ENCODE assay signal across 7 mouse cellular contexts in genomic region chr4:136206033-136206893, GRCm38 (mm10). TPM values are rescaled to one million over a fixed set of nuclear protein-coding genes. Genes with fewer than 3 reads are reported as not detected.
DNase-seq lines count a peak whose midpoint lies in the region; ATAC-seq and TF ChIP-seq lines count a peak whose summit lies in the region.

Gene Asap3 (plus strand): TSS chr4:136206365.

- TF ChIP-seq POLR2A in kidney, adult 2 months (IDR thresholded peaks at IDR 0.05; ENCODE audit: low read depth, low read length): peak; percentile 80

- DNase-seq in adrenal gland, postnatal 25 days: peak; percentile 99
- peak; percentile 97 to 98 for DNase-seq in heart, adult 18-20 months
- DNase-seq in kidney, adult 2 months: peak; percentile 98
- peak; percentile 83 to 96 for DNase-seq in spleen, postnatal 10 days (ENCODE audit: low spot score in 2 of 2)

- H3K36me3 ChIP-seq in embryonic facial prominence, embryonic 12.5 days: no peaks in the 10 kb centered on the region
- no peaks in the 10 kb centered on the region for H3K36me3 ChIP-seq in kidney, adult 2 months (ENCODE audit: control insufficient read depth, insufficient read depth, low read length)
- H3K36me3 ChIP-seq in limb, embryonic 13.5 days: peaks cover 7% of the 10 kb centered on the region
- no peaks in the 10 kb centered on the region for H3K36me3 ChIP-seq in midbrain, embryonic 16.5 days (ENCODE audit: control insufficient read depth, insufficient read depth, low read length)

- H3K4me1 ChIP-seq in embryonic facial prominence, embryonic 12.5 days: peaks cover 34% of the 10 kb centered on the region
- no peaks in the 10 kb centered on the region; the same call in 1 of the 2 replicates for H3K4me1 ChIP-seq in kidney, adult 2 months (ENCODE audit: control insufficient read depth, insufficient read depth, low read length)
- H3K4me1 ChIP-seq in limb, embryonic 13.5 days: peaks cover 31% of the 10 kb centered on the region
- H3K4me1 ChIP-seq in midbrain, embryonic 16.5 days (ENCODE audit: control insufficient read depth, insufficient read depth, low read length): peaks cover 10% of the 10 kb centered on the region

- peak within 1 kb of the TSS; percentile 66 for H3K4me3 ChIP-seq in embryonic facial prominence, embryonic 12.5 days
- peak within 1 kb of the TSS; percentile 74 for H3K4me3 ChIP-seq in kidney, adult 2 months (ENCODE audit: insufficient read depth, low read depth, low read length)
- H3K4me3 ChIP-seq in limb, embryonic 13.5 days: peak within 1 kb of the TSS; percentile 75
- H3K4me3 ChIP-seq in midbrain, embryonic 16.5 days (ENCODE audit: low read depth, low read length): peak within 1 kb of the TSS; percentile 63

- under 1% methylated on average over 54 of the region's 54 CpGs for WGBS in embryonic facial prominence, embryonic 12.5 days
- under 1% methylated on average over 50 of the region's 54 CpGs for WGBS in kidney, adult 2 months
- under 1% methylated on average over 50 of the region's 54 CpGs for WGBS in limb, embryonic 13.5 days
- WGBS in midbrain, embryonic 16.5 days: under 1% methylated on average over 54 of the region's 54 CpGs

- peak; percentile 90 for ATAC-seq in embryonic facial prominence, embryonic 12.5 days (ENCODE audit: insufficient number of reproducible peaks, insufficient read depth, low FRiP score, low TSS enrichment)
- ATAC-seq in limb, embryonic 13.5 days (ENCODE audit: low FRiP score, low read depth): peak; percentile 92
- ATAC-seq in midbrain, embryonic 16.5 days: peak; percentile 85

- no peaks in the 10 kb centered on the region for H3K9me3 ChIP-seq in embryonic facial prominence, embryonic 12.5 days
- H3K9me3 ChIP-seq in limb, embryonic 13.5 days: no peaks in the 10 kb centered on the region
- H3K9me3 ChIP-seq in midbrain, embryonic 16.5 days (replicated peaks; ENCODE audit: control insufficient read depth, low read length, poor library complexity, severe bottlenecking): no peaks in the 10 kb centered on the region

- peak within 1 kb of the TSS; percentile 74 for H3K27ac ChIP-seq in embryonic facial prominence, embryonic 12.5 days
- peak within 1 kb of the TSS; percentile 26; the same call in 1 of the 2 replicates for H3K27ac ChIP-seq in kidney, adult 2 months (ENCODE audit: insufficient read depth, low read depth, low read length)
- H3K27ac ChIP-seq in limb, embryonic 13.5 days: peak within 1 kb of the TSS; percentile 84
- H3K27ac ChIP-seq in midbrain, embryonic 16.5 days (ENCODE audit: low read length): no peak within 1 kb of the TSS

- no peak for TF ChIP-seq CTCF in kidney, adult 2 months (conservative IDR thresholded peaks at IDR 0.05; ENCODE audit: insufficient read depth, insufficient read length, low read depth, low read length)

- H3K4me2 ChIP-seq in embryonic facial prominence, embryonic 12.5 days (replicated peaks): peak within 1 kb of the TSS; percentile 86
- peak within 1 kb of the TSS; percentile 92 for H3K4me2 ChIP-seq in limb, embryonic 13.5 days (replicated peaks)
- peak within 1 kb of the TSS; percentile 98 for H3K4me2 ChIP-seq in midbrain, embryonic 16.5 days (ENCODE audit: low read length)

- H3K27me3 ChIP-seq in embryonic facial prominence, embryonic 12.5 days: 0 out of 2 replicates have a peak, but pooled peaks cover 3% of the 10 kb centered on the region
- no peaks in the 10 kb centered on the region for H3K27me3 ChIP-seq in kidney, adult 2 months (replicated peaks; ENCODE audit: control insufficient read depth, insufficient read depth, low read length)
- H3K27me3 ChIP-seq in limb, embryonic 13.5 days: no peaks in the 10 kb centered on the region; the same call in 1 of the 2 replicates
- no peaks in the 10 kb centered on the region for H3K27me3 ChIP-seq in midbrain, embryonic 16.5 days (ENCODE audit: control insufficient read depth, insufficient read depth, low read depth, low read length)

- peak within 1 kb of the TSS; percentile 70 for H3K9ac ChIP-seq in embryonic facial prominence, embryonic 12.5 days
- H3K9ac ChIP-seq in limb, embryonic 13.5 days: peak within 1 kb of the TSS; percentile 83
- peak within 1 kb of the TSS; percentile 77 for H3K9ac ChIP-seq in midbrain, embryonic 16.5 days (ENCODE audit: low read depth, low read length)

RNA-seq across cellular contexts. Expression of gene Asap3, which starts in this region (rescaled TPM):
- 1.8 and 2.8 TPM in 2 replicates for total RNA-seq in adrenal gland, postnatal 25 days (2021)
- 13.1 and 13.3 TPM in 2 replicates for polyA plus RNA-seq in embryonic facial prominence, embryonic 12.5 days (2016; fragmentation: Nextera tagmentation; extraction: Ambion mirVana)
- 1 to 10 TPM; 7.6 to 9.1 TPM for total RNA-seq in heart, adult 18-20 months (2021)
- 5.7 and 7.0 TPM in 2 replicates for polyA plus RNA-seq in kidney, adult 2 months (2012; rRNA removed)
- 15.1 and 16.4 TPM in 2 replicates for polyA plus RNA-seq in limb, embryonic 13.5 days (2015; fragmentation: Nextera tagmentation; extraction: Ambion mirVana)
- 4.5 and 5.1 TPM in 2 replicates for polyA plus RNA-seq in midbrain, embryonic 16.5 days (2015; fragmentation: Nextera tagmentation; extraction: Ambion mirVana)
